Mouse (Mus musculus): ENCODE data around the gene Alpk1. TPM values are rescaled to one million over a fixed set of nuclear protein-coding genes. Genes with fewer than 3 reads are reported as not detected.

Gene Alpk1
- polyA plus RNA-seq (2012; rRNA removed): 2.9 and 3.1 TPM in 2 replicates

- DNase-seq (ENCODE audit: low read depth): no peak
Measured at GRCm38 (mm10) chr3:127780021-127780644, at the start of gene Alpk1. TSS of gene Alpk1 (minus strand) at chr3:127780527.

- no peak for DNase-seq (ENCODE audit: low read depth)
Measured at GRCm38 (mm10) chr3:127827123-127827522, 46.8 kb upstream of the Alpk1 start.

GRCm38 (mm10) chr3:127826503-127826902, 46.2 kb upstream of the Alpk1 start:
- no peak for DNase-seq (ENCODE audit: low read depth)

GRCm38 (mm10) chr3:127823886-127824863, 43.8 kb upstream of the Alpk1 start:
- DNase-seq (ENCODE audit: low read depth): no peak

GRCm38 (mm10) chr3:127821209-127821608, 40.9 kb upstream of the Alpk1 start:
- DNase-seq (ENCODE audit: low read depth): no peak

DNA sequence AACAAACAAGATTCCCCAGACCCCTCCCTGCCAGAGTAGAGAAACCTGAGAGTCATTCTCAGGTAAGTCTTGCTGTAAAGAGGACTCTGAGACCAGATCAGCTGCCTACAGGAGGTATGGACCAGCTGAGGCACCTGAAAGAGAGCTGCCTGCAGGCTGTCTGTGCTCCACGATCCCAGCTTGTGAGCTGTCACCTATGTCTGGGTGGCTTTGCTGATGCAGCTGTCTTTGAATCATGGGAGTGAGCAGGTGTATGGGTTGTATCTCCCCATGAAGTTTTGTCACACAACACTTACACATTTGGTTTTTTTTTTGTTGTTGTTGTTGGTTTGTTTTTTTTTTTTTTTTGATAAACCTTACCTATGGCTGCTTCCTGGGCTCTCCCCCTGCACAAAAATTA, 40.1 kb upstream of the Alpk1 start:
- no peak for DNase-seq (ENCODE audit: low read depth)

GRCm38 (mm10) chr3:127818694-127819663, 38.7 kb upstream of the Alpk1 start:
- no peak for DNase-seq (ENCODE audit: low read depth)

DNA sequence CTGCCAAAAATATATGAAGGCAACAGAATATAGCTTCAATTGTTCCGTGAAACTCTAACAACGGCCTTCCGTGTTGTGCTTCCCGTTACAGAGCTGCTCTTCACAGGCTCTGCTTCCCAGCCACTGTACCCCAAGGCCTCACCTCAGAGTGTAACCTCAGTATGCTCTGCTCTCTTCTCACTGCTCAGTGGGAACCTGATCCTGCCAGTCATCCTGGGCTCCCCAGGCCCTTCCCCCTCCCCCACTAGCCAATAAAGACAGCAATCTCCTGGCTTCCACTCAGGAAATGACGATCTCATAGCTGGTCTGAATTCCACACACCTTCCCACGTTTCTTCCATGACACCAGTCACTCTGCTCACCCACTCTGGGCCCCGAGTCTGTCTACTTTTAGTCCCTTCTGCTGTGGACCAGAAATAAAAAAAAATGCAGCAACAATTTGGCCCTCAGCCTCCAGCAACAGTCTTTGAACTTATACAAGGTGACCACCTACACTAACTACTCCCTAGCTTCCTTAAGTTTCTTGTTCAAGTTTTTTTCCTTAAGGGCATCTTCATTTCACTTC, 36.9 kb upstream of the Alpk1 start:
- no peak for DNase-seq (ENCODE audit: low read depth)

GRCm38 (mm10) chr3:127809103-127809502, 28.8 kb upstream of the Alpk1 start:
- DNase-seq (ENCODE audit: low read depth): no peak

DNA sequence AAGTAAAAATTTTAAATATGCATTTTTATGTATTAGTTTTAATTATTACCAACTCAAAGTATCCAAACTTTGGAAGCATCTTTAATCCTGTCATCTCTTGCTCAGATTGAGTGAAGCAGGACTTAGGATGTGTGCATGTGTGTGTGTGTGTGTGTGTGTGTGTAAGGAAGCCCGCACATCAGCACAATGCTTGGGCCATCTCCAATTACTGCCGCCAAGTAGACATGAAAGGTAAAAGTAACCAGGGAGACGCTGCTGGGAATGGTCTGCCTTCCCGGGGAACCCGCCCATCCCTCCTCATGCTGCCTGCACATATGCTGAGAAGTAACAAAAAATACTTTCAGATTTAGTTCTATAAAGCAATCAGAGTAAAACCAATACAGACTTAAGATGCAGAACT, 27.5 kb upstream of the Alpk1 start:
- no peak for DNase-seq (ENCODE audit: low read depth)

- no peak for DNase-seq (ENCODE audit: low read depth)
Measured at GRCm38 (mm10) chr3:127805991-127806390, 25.7 kb upstream of the Alpk1 start.

DNA sequence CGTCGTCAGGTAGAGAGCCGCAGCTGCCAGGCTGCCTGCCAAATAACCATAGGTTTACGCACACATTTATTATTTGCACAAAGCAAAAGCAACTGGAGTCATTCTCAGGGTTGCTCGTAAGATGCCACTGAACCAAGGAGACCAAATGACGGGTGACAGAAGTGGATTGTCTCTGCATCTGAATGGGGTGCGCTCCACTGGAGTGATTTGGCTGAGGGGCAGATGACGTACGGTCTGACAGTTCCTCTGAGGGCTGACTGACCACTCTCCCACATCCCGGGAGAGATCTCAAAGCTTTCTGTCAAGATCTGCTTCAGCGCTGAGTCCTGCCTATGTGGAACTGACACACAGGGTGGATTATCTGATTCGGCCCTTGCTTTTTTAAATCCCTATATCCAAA, 24.7 kb upstream of the Alpk1 start:
- no peak for DNase-seq (ENCODE audit: low read depth)

- no peak for DNase-seq (ENCODE audit: low read depth)
Measured at GRCm38 (mm10) chr3:127804439-127804838, 24.1 kb upstream of the Alpk1 start.

- no peak for DNase-seq (ENCODE audit: low read depth)
Measured at GRCm38 (mm10) chr3:127802814-127803213, 22.5 kb upstream of the Alpk1 start.

GRCm38 (mm10) chr3:127801162-127801561, 20.8 kb upstream of the Alpk1 start:
- DNase-seq (ENCODE audit: low read depth): no peak

GRCm38 (mm10) chr3:127796271-127796670, 15.9 kb upstream of the Alpk1 start:
- no peak for DNase-seq (ENCODE audit: low read depth)

- DNase-seq (ENCODE audit: low read depth): no peak
Measured at GRCm38 (mm10) chr3:127795762-127796161, 15.4 kb upstream of the Alpk1 start.

DNA sequence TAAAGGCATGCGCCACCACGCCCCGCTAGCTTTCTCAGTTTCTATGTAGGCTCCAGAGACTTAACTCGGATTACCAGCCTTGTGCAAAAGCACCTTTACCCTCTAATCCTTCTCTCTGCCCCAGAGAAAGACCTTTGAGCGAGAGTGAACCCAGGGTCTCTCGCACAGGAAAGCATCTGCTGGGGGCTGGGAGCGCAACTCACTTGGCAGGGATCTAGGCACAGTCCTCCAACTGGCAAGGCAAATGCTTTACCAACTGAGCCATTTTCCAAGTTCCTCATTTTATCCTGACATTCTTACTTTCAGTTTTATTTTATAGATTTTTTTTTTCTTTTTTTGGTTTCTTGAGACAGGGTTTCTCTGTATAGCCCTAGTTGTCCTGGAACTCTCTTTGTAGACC, 12.7 kb upstream of the Alpk1 start:
- no peak for DNase-seq (ENCODE audit: low read depth)

DNA sequence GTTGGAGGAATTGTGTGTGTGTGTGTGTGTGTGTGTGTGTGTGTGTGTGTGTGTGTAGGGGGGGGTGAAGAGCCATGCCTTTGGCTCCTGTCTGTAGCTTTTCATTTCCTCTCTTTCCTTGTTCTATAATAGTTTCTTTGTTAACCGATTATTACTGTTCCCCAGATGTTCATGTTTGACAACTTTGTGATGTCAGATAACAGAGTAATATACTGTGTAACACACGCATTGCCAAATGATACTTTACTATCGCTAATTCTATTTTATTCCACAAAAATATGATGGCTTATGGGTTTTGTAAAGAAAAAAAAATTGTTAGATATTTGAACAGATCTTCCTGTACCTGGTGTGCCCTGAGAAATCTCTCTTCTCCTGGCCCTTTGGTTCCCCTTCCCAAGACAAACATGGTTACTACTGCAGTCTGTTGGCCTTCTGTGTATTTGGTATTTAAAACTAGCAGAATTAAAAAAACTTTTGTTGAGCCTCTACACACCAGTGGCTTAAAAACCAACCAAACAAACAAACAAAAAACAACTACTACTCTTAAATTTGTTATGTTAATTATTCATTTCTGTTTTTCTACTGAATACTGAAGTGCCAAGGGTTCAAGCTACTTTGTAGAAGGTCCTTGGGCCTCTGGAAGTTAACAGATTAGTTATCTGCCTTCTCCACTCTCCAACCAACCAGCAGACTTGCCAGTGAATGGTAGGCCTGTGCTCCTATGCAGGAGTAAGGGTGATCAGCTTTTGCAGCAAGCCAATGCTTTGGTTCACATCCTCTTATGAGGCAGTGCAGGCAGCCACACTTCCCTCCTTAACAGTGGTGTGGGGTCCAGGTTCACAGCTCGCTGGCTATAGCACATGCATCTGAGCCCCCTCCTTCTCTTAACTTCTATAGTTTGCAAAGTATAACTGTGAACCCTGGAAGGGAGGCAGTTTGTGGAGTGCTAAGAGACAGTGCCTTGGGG, 11.6 kb upstream of the Alpk1 start:
- no peak for DNase-seq (ENCODE audit: low read depth)

GRCm38 (mm10) chr3:127791056-127791483, 10.7 kb upstream of the Alpk1 start:
- no peak for DNase-seq (ENCODE audit: low read depth)
